Mouse (Mus musculus) C2C12 (cell line): ENCODE measurements around the gene Cfap65. TPM values are rescaled to one million over a fixed set of nuclear protein-coding genes. Genes with fewer than 3 reads are reported as not detected.

Experiments
- H3K27me3 ChIP-seq: one replicate; pipeline ENCODE4 v1.6.1; 2011; ENCODE audit not compliant: control insufficient read depth, insufficient read depth, insufficient read length
- H3K36me3 ChIP-seq: one replicate; pipeline ENCODE4 v1.6.1; 2011; ENCODE audit not compliant: control insufficient read depth, insufficient read depth
- H3K4me3 ChIP-seq: one replicate; pipeline ENCODE4 v1.5.1; 2011; ENCODE audit warnings: mild to moderate bottlenecking, control low read depth; ENCODE audit not compliant: poor library complexity, insufficient read depth, severe bottlenecking
- H3K79me2 ChIP-seq: one replicate; pipeline ENCODE4 v1.6.1; 2011; ENCODE audit not compliant: control insufficient read depth, insufficient read depth
- H3K79me3 ChIP-seq: one replicate; pipeline ENCODE4 v1.6.1; 2011; ENCODE audit warnings: low read depth, control low read depth
- H3ac ChIP-seq: one replicate; pipeline ENCODE3; 2011; ENCODE audit warnings: low read depth; ENCODE audit not compliant: control insufficient read depth, insufficient read length
- CEBPB ChIP-seq: IDR thresholded peaks from one replicate; pipeline ENCODE4 v1.6.1; 2011; ENCODE audit warnings: low read depth, mild to moderate bottlenecking, control low read depth, moderate library complexity
- CTCF ChIP-seq: IDR thresholded peaks from one replicate; pipeline ENCODE4 v1.5.1; 2011; ENCODE audit not compliant: control insufficient read depth, insufficient read depth, insufficient read length
- FOSL1 ChIP-seq: IDR thresholded peaks from one replicate; pipeline ENCODE4 v1.8.0; 2011; ENCODE audit warnings: mild to moderate bottlenecking, low read length; ENCODE audit not compliant: poor library complexity, insufficient read depth, severe bottlenecking
- MAX ChIP-seq: IDR thresholded peaks from one replicate; pipeline ENCODE4 v1.6.1; 2011; ENCODE audit warnings: mild to moderate bottlenecking, control low read depth
- MYOD1 ChIP-seq: IDR thresholded peaks from one replicate; pipeline ENCODE4 v1.6.1; 2011; ENCODE audit warnings: low read depth; ENCODE audit not compliant: control insufficient read depth, insufficient read length
- MYOG ChIP-seq: IDR thresholded peaks from one replicate; pipeline ENCODE4 v1.6.1; 2011; ENCODE audit not compliant: control insufficient read depth, insufficient read length; ENCODE audit errors: extremely low read depth
- USF1 ChIP-seq: IDR thresholded peaks from one replicate; pipeline ENCODE4 v1.6.1; 2011; ENCODE audit warnings: low read depth, mild to moderate bottlenecking, control low read depth, moderate library complexity
- polyA plus RNA-seq: library from polyadenylated mRNA; unstranded; fragments of >200 nt; fragmentation: generic; extraction: Trizol; gene quantifications from one replicate; pipeline ENCODE4 v1.2.1, GENCODE M21; 2012; ENCODE audit warnings: missing spikeins

Gene Cfap65
- polyA plus RNA-seq, 1 experiment = not detected

DNA sequence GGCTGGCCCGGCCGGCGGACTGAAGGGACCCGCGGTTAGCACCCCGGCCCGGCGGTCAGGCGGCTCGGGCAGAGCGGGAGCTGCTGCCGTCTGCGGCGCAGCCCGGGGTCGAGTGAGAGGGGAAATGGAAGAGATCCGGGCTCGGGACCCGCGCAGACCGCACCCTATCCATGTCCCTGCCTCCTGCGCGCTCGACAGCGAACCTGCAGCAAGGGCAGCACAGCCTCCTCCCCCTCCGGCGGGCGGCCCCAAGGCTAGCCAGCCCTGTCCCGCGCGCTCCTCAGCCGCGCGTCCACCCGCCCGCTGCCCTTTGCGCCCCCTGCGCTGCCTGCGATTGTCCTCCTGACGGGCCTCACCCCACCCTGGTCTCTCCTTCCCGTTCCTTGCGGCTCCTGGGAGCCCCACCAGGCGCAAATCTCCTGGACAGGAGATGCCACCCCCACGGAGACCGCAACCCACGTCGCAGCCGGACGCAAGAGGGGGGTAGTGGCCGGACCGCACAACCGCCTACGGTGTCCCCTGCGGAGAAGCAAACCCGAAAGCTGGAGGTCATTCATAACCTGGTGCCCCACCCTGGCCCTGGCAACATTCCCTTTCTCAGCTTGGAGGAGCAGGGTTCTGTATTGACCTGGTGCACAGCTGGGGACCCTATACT lies 16.3 kb upstream of the Cfap65 start, which contains the start of gene Ihh:
TSS of gene Ihh (minus strand) at position 117 of the 655 bp plus-strand sequence.
- Histone ChIP-seq H3K4me3 (no peak within 1 kb of the TSS), H3K79me3 (no peaks in the 10 kb centered on the region), H3ac (no peak within 1 kb of the TSS), H3K36me3 (no peaks in the 10 kb centered on the region), H3K79me2 (no peaks in the 10 kb centered on the region), H3K27me3 (peaks cover 76% of the 10 kb centered on the region)
- no peak for TF ChIP-seq MAX
- no peak for TF ChIP-seq MYOG
- TF ChIP-seq MYOD1 = no peak
- no peak for TF ChIP-seq CEBPB
- no peak for TF ChIP-seq FOSL1
- TF ChIP-seq USF1 = no peak
- no peak for TF ChIP-seq CTCF

DNA sequence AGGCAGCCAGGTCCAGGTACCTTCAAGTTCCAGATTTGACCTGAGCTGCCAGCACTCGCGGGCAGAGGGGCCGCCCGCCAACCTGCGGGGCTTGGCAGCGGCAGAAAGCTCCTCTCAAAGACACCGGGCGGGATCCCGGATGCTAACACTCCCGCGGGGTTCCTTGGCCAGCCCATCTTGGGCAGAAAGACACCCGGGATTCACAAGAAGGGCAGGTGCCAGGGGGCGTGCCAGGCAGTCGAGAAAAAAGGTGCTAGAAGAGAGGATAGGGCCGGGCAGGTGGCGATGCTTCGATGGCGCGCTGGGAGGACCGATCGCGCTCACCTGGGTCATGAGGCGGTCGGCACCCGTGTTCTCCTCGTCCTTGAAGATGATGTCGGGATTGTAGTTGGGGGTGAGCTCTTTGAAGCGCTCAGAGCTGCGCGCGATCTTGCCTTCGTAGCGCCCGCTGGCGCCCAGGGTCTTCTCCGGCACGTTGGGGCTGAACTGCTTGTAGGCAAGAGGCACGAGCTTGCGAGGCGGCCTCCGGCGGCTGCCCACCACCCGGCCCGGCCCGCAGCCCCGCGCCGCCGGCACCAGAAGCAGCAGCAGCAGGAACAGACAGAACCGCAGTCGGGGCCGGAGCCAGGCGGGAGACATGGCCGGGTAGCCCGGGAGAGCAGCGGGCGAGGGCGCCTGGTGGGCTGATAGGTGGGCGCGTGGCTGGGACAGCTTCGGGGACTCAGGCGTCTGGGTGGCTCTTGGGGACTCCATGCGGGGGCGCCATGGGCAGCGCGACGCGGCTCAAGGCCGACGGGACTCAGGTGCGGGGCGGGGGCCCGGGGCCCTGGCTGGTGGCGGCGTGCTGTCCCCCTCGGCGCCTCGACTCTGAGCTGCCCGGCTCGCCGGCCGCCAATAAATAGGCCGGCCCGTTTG lies 15.4 kb upstream of the Cfap65 start:
- Histone ChIP-seq H3K79me3 (no peaks in the 10 kb centered on the region), H3K36me3 (no peaks in the 10 kb centered on the region), H3ac (no peak overlapping the region), H3K79me2 (no peaks in the 10 kb centered on the region), H3K4me3 (no peak overlapping the region), H3K27me3 (peaks cover 79% of the 10 kb centered on the region)
- no peak for TF ChIP-seq MAX
- TF ChIP-seq MYOD1 = no peak
- TF ChIP-seq FOSL1 = no peak
- no peak for TF ChIP-seq CEBPB
- no peak for TF ChIP-seq MYOG
- no peak for TF ChIP-seq CTCF
- no peak for TF ChIP-seq USF1

DNA sequence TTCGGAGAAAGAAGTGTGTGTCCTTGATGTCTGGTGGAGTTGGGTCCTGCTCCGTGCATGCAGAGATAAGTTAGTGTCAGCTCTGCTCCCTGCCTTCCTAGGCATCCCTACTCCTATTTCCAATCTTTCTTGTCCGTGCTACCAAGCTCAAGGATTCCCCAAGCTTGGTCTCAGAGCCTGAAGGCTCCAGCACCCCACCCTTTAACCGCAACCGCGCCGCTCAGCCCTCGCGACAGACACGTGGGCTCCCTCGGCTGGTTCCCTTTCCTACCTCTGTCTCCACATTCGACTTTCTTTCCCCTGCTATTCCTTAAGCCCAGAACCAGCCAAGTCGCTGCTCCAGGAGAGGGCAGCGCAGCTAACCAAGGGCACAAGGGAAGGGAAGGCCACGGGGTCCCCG lies 14.7 kb upstream of the Cfap65 start:
- peaks cover 86% of the 10 kb centered on the region for H3K27me3 ChIP-seq
- H3K4me3 ChIP-seq = no peak overlapping the region
- no peaks in the 10 kb centered on the region for H3K79me2 ChIP-seq
- H3K79me3 ChIP-seq = no peaks in the 10 kb centered on the region
- no peaks in the 10 kb centered on the region for H3K36me3 ChIP-seq
- no peak overlapping the region for H3ac ChIP-seq
- TF ChIP-seq USF1 (no peak), FOSL1 (no peak), MAX (no peak), MYOD1 (no peak), MYOG (no peak), CEBPB (no peak), CTCF (no peak)

DNA sequence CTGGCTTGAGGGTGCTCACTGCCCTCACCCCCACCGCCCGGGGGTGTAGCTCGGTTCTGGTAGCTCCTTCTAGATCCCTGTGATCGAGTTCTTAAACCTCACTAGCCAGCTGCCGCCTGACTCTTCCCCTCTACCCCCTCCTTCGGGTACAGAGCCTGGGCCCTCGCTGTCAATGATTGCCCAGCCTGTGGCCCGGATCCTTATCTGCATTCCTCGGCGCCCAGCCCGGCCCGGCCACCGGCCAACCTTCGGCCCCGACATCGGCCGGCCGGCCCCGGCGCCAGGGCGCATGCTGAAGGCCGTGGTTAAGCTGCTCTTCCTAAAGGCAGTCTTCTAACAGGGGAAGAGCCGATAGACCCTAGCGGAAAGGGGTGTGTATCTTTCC lies 14.3 kb upstream of the Cfap65 start:
- no peaks in the 10 kb centered on the region for H3K79me3 ChIP-seq
- H3K4me3 ChIP-seq = no peak overlapping the region
- no peak overlapping the region for H3ac ChIP-seq
- peaks cover 89% of the 10 kb centered on the region for H3K27me3 ChIP-seq
- no peaks in the 10 kb centered on the region for H3K79me2 ChIP-seq
- TF ChIP-seq MYOG (no peak), MAX (no peak)
- no peaks in the 10 kb centered on the region for H3K36me3 ChIP-seq

DNA sequence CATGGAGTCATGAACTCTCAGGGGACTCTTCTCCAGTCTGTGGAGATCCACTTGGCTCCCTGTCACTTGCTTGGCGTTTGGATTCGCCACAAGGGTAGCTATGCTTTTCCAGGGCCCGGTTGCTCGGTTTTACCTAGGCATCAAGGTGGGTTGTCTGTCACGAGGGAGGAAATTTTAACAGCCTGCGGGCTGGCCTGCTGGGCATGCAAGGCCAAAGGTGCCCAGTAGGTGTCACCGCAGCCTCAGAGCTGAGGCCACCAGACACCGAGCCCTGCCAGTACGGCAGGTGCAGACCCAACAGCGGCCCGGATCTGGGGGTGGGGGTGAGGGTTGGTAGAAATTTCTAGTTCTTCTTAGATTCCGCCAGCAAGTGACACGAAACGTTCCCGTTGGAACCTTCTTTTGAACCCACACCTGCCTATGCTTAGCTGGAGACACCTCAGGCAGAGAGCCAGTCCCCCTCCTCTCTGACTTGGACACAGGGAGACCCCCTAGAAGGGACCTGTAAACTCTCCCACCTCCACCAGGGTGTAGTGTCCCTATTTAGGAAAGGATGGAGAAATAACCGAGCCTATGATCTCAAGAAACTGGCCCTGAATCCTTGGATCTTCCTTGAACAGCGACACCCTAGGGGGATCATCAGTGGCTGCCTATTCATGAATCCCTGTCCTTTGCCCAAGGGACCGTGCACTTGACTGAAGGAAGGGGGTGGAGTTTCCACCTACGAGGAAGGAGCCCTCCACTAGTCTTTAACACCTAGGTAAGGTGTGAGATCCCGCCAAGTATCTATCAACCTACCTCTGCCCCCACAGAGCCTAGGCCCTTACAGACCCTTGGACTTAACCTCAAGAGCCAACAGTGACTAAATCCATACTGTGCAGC lies 13.6 kb upstream of the Cfap65 start:
- no peaks in the 10 kb centered on the region for H3K79me3 ChIP-seq
- H3K79me2 ChIP-seq = no peaks in the 10 kb centered on the region
- no peaks in the 10 kb centered on the region for H3K36me3 ChIP-seq
- peaks cover 93% of the 10 kb centered on the region for H3K27me3 ChIP-seq
- H3K4me3 ChIP-seq = no peak overlapping the region
- no peak overlapping the region for H3ac ChIP-seq
- TF ChIP-seq CTCF (peak; percentile 86), FOSL1 (no peak)
